28 mouse cellular contexts compared by ENCODE assay signal in the genomic region with DNA sequence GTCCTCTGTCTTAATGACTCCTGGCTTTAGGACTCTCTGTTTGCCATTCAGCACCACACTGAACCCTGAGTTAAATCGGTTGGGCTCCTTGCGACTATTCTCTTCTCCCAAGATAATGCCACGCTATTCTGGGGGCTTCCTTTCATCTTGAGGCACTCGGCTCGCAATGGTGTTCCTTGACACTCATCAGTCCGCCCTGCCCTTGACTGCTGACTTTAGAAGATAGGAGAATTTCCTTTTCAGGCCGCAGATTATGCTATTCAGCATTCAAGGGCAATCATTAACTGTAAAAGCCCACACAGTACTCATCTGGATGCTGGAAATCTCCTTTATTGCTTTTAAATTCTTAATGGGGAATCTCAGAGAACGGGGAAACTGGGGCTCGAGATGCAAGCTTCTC.
"Had no signal": no experiment of that assay in that cellular context is flagged by ENCODE, and none has a peak within 500 bp of the region (broad histone marks: within the 10 kb centered on the region; RNA-seq: fewer than 3 reads in every experiment).

No protein-coding gene starts in this region.

- H3K9ac ChIP-seq: embryonic facial prominence, embryonic 12.5 days; embryonic facial prominence, embryonic 13.5 days; embryonic facial prominence, embryonic 15.5 days; forebrain, embryonic 12.5 days; forebrain, embryonic 13.5 days; forebrain, embryonic 15.5 days; forebrain, postnatal 0 days had no signal

- H3K4me2 ChIP-seq: embryonic facial prominence, embryonic 12.5 days; embryonic facial prominence, embryonic 13.5 days; embryonic facial prominence, embryonic 15.5 days; forebrain, embryonic 12.5 days; forebrain, embryonic 13.5 days; forebrain, embryonic 15.5 days had no signal

- DNase-seq: cerebellum, adult 8-10 months; cerebellum, adult 9-10 months; cerebellum, adult 9-11 months; cerebellum, postnatal 10 days; cerebellum, postnatal 14 days; cerebellum, postnatal 25 days; cerebellum, postnatal 36 days; embryo, embryonic 11 days; forebrain, postnatal 0 days; gastrocnemius, adult 2 months; gastrocnemius, postnatal 10 days; gastrocnemius, postnatal 14 days; gastrocnemius, postnatal 25 days; gastrocnemius, postnatal 36 days; heart, adult 11 months; heart, adult 18-20 months; heart, adult 2 months had no signal

- H3K4me3 ChIP-seq: embryonic facial prominence, embryonic 10.5 days; embryonic facial prominence, embryonic 12.5 days; embryonic facial prominence, embryonic 13.5 days; embryonic facial prominence, embryonic 15.5 days; erythroblast, embryonic 14.5 days; forebrain, embryonic 10.5 days; forebrain, embryonic 12.5 days; forebrain, embryonic 13.5 days; forebrain, embryonic 15.5 days; gastrocnemius, adult 2 months; heart, adult 2 months had no signal

- ATAC-seq: forebrain, embryonic 13.5 days; forebrain, embryonic 14.5 days; forebrain, embryonic 15.5 days; forebrain, embryonic 16.5 days; forebrain, postnatal 0 days had no signal

- H3K27me3 ChIP-seq: embryonic facial prominence, embryonic 12.5 days; embryonic facial prominence, embryonic 15.5 days; forebrain, embryonic 12.5 days; forebrain, embryonic 13.5 days; forebrain, embryonic 15.5 days had no signal

- H3K4me1 ChIP-seq: embryonic facial prominence, embryonic 10.5 days; embryonic facial prominence, embryonic 12.5 days; embryonic facial prominence, embryonic 13.5 days; embryonic facial prominence, embryonic 15.5 days; forebrain, embryonic 12.5 days; forebrain, embryonic 15.5 days had no signal

- H3K9me3 ChIP-seq: embryonic facial prominence, embryonic 10.5 days; embryonic facial prominence, embryonic 12.5 days; embryonic facial prominence, embryonic 13.5 days; embryonic facial prominence, embryonic 15.5 days; forebrain, embryonic 10.5 days; forebrain, embryonic 12.5 days; forebrain, embryonic 13.5 days; forebrain, embryonic 15.5 days had no signal

- H3K36me3 ChIP-seq: embryonic facial prominence, embryonic 12.5 days; embryonic facial prominence, embryonic 13.5 days; embryonic facial prominence, embryonic 15.5 days had no signal

- H3K27ac ChIP-seq: embryonic facial prominence, embryonic 10.5 days; embryonic facial prominence, embryonic 12.5 days; embryonic facial prominence, embryonic 13.5 days; embryonic facial prominence, embryonic 15.5 days; forebrain, embryonic 10.5 days; forebrain, embryonic 12.5 days; forebrain, embryonic 13.5 days; forebrain, embryonic 15.5 days; gastrocnemius, adult 2 months; heart, adult 2 months had no signal
